Mouse (Mus musculus) embryonic facial prominence, embryonic 14.5 days (tissue): Measurements from ENCODE around the gene Fam163a. TPM values are rescaled to one million over a fixed set of nuclear protein-coding genes. Genes with fewer than 3 reads are reported as not detected.

Source experiments
- ATAC-seq: fragments of 200-750 bp; cut with Nextera tagmentation; 2 replicates; pipeline ENCODE4 v1.8.0; 2017; ENCODE audit warnings: low read depth, moderate number of reproducible peaks, moderate TSS enrichment
- DNase-seq: peaks from one replicate; pipeline ENCODE4 v3.0.0-alpha.2; 2015; ENCODE audit warnings: low spot score
- H3K27ac ChIP-seq: fragments of 300-500 bp; sonication (generic); replicated peaks from 2 replicates; pipeline ENCODE4 v1.5.1; 2014; ENCODE audit warnings: low read depth, mild to moderate bottlenecking, low read length, moderate library complexity
- H3K27me3 ChIP-seq: fragments of 300-500 bp; sonication (generic); replicated peaks from 2 replicates; pipeline ENCODE4 v1.6.1; 2014; ENCODE audit warnings: low read length; ENCODE audit not compliant: control insufficient read depth, insufficient read depth
- H3K36me3 ChIP-seq: fragments of 300-500 bp; sonication (generic); 2 replicates; pipeline ENCODE4 v1.6.1; 2014; ENCODE audit warnings: low read length, mixed read lengths; ENCODE audit not compliant: control insufficient read depth, insufficient read depth
- H3K4me1 ChIP-seq: fragments of 300-500 bp; sonication (generic); 2 replicates; pipeline ENCODE4 v1.6.1; 2014; ENCODE audit warnings: antibody characterized with exemption, low read length; ENCODE audit not compliant: control insufficient read depth, insufficient read depth
- H3K4me2 ChIP-seq: fragments of 300-500 bp; sonication (generic); 2 replicates; pipeline ENCODE4 v1.6.1; 2014; ENCODE audit warnings: low read depth, mild to moderate bottlenecking, low read length, moderate library complexity, mixed read lengths
- H3K4me3 ChIP-seq: fragments of 300-500 bp; sonication (generic); 2 replicates; pipeline ENCODE4 v1.5.1; 2014; ENCODE audit warnings: low read depth, mild to moderate bottlenecking, low read length
- H3K9ac ChIP-seq: fragments of 300-500 bp; sonication (generic); 2 replicates; pipeline ENCODE4 v1.6.1; 2014; ENCODE audit warnings: low read depth, mild to moderate bottlenecking, low read length, moderate library complexity, mixed read lengths
- H3K9me3 ChIP-seq: fragments of 300-500 bp; sonication (generic); 2 replicates; pipeline ENCODE4 v1.6.1; 2016; ENCODE audit warnings: low read length; ENCODE audit not compliant: control insufficient read depth
- WGBS: fragments of 180-500 bp; shearing (Covaris S2); extraction: QIAGEN DNeasy Blood & Tissue Kit; methylation state at CpG from one replicate; pipeline ENCODE4 v1.1.7; 2014; 5-methylcytosine and 5-hydroxymethylcytosine counted together
- polyA plus RNA-seq: library from polyadenylated mRNA; unstranded; fragments of >200 nt; fragmentation: Nextera tagmentation; extraction: Ambion mirVana; gene quantifications from 2 replicates; pipeline ENCODE4 v1.2.1, GENCODE M21; 2014

Fam163a gene
- polyA plus RNA-seq, 1 experiment from 2014 or later = 0.64 TPM

DNA sequence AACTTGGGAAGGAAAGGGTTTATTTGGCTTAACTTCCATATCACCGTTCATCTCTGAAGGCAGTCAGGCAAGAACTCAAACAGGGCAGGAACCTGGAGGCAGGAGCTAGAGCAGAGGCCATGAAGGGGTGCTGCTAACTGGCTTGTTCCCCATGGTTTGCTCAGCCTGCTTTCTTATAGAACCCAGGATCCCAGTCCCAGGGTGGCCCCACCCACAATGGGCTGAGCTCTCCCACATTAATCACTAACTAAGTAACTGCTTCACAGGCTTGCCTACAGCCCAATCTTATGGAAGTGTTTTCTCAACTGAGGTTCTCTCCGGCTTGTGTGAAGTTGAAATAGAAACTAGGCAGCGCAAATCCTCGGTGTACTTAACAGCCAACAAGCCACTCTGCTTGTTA is 23.9 kb upstream of the Fam163a start:
- no peak overlapping the region for H3K4me3 ChIP-seq
- no peaks in the 10 kb centered on the region for H3K9me3 ChIP-seq
- ATAC-seq (no peak), DNase-seq (no peak)
- no peaks in the 10 kb centered on the region for H3K27me3 ChIP-seq
- H3K4me1 ChIP-seq = peaks cover 17% of the 10 kb centered on the region
- no peaks in the 10 kb centered on the region for H3K36me3 ChIP-seq
- no peak overlapping the region for H3K4me2 ChIP-seq
- WGBS = 76% methylated on average over 4 of the region's 4 CpGs
- H3K27ac ChIP-seq = no peak overlapping the region
- no peak overlapping the region for H3K9ac ChIP-seq

DNA sequence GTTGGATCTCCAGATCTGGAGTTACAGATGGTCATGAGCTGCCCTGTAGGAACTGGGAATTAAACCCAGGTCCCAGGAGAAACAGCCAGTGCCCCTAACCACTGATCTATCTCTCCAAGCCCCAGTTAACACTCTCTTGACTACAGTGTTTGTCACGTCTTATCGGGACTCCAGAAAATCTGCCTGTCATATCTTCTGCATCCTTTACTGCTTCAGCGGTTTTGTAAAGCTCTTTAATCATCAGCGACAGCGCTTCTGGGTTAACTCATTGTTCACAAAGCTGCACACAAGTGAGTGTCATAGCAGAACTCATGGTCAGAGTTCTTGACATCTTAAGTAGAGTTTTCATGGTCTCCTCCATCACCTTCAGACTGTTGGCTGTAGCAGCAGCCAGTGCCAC is 22.1 kb upstream of the Fam163a start:
- no peaks in the 10 kb centered on the region for H3K27me3 ChIP-seq
- DNase-seq (no peak), ATAC-seq (no peak)
- no peak overlapping the region for H3K27ac ChIP-seq
- H3K36me3 ChIP-seq = no peaks in the 10 kb centered on the region
- no peak overlapping the region for H3K4me3 ChIP-seq
- H3K4me2 ChIP-seq = no peak overlapping the region
- H3K9me3 ChIP-seq = no peaks in the 10 kb centered on the region
- no peak overlapping the region for H3K9ac ChIP-seq
- 68% methylated on average over 5 of the region's 5 CpGs for WGBS
- peaks cover 17% of the 10 kb centered on the region for H3K4me1 ChIP-seq

DNA sequence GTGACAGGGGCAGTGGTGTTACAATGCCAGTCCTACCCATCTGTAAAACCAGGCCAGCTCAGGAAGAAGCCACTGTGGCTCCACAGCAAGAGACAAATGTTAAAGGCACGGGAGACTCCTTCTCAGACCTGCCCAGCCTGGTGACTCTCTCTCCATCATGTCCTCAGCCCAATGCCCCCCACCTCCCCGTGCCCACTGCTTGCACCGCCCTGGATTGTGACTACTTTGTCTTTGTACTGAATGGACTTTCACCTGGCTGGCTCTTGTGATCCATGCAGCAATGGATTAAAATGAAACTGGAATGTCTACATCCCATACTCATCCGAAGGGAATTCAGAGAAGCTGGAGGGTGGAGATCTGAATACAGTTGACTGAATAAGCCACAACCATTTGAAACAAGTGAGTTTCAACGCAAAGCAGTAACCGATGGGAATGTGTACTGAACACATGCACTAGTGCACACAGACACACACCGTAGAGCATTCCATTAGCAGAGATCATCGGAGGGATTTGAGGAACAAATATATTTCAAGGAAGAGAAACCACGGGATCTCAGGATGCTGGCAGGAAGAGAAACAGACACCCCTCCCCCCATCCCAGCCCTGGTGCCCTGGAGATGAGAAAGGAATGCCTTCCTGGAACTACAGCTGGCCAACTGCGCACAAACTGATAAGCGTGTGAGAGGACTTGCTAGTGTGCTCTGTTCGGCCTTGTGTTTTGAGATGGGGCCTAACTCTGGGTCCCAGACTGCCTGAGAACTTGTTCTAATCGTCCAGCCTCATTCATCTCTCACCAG is 17.6 kb upstream of the Fam163a start:
- Histone ChIP-seq H3K4me3 (no peak overlapping the region), H3K27me3 (no peaks in the 10 kb centered on the region), H3K9me3 (no peaks in the 10 kb centered on the region), H3K36me3 (no peaks in the 10 kb centered on the region), H3K27ac (no peak overlapping the region), H3K4me2 (no peak overlapping the region), H3K9ac (no peak overlapping the region), H3K4me1 (no peaks in the 10 kb centered on the region)
- peak; percentile 34 for DNase-seq
- WGBS = 56% methylated on average over 13 of the region's 13 CpGs
- no peak for ATAC-seq

DNA sequence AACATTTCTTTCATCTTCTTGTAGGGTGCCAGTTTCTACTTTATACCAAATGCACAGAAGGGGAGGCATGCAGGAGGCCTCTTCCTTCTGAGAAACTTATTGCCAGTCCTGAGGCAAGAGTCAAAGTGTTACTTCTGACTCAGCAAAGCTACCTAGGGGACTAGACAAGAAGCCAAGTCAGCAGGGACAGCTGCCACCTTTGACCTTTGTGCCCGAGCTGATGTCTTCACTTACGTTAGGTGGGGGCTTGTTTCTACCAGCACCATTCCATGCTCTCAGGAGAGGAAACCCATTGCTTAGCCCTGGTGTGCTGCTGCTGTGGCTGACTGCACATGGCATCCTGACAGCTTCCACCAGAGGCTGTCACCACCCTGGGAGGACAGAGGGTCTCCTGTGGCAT is 16.5 kb upstream of the Fam163a start:
- no peaks in the 10 kb centered on the region for H3K9me3 ChIP-seq
- ATAC-seq (no peak), DNase-seq (no peak)
- 52% methylated on average over 2 of the region's 2 CpGs for WGBS
- no peak overlapping the region for H3K4me3 ChIP-seq
- no peak overlapping the region for H3K27ac ChIP-seq
- no peak overlapping the region for H3K4me2 ChIP-seq
- no peaks in the 10 kb centered on the region for H3K36me3 ChIP-seq
- no peaks in the 10 kb centered on the region for H3K4me1 ChIP-seq
- no peak overlapping the region for H3K9ac ChIP-seq
- H3K27me3 ChIP-seq = no peaks in the 10 kb centered on the region

DNA sequence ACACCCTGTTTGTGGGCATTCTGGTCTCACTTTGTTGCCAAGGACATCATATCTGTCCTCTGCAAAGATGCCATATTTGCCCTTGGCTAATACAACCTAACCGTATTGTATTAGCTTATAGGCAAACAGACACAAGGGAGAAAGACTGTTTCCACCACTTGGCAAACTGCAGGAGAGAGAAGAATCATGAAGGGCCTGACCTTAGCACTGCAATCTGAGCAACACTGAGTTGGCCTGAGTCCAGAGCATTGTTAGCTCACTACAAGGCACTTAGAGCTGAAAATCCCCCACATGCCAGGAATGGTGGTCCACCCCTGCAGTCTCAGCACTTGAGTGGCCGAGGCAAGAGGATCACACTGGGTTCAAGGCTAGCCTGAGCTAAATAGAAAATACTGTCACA is 13.7 kb upstream of the Fam163a start:
- DNase-seq (peak; percentile 31), ATAC-seq (no peak)
- H3K4me1 ChIP-seq = no peaks in the 10 kb centered on the region
- H3K9me3 ChIP-seq = no peaks in the 10 kb centered on the region
- H3K27me3 ChIP-seq = no peaks in the 10 kb centered on the region
- no peak overlapping the region for H3K27ac ChIP-seq
- H3K4me2 ChIP-seq = no peak overlapping the region
- no peaks in the 10 kb centered on the region for H3K36me3 ChIP-seq
- no peak overlapping the region for H3K4me3 ChIP-seq
- H3K9ac ChIP-seq = no peak overlapping the region
- WGBS = 82% methylated on average over 2 of the region's 2 CpGs

DNA sequence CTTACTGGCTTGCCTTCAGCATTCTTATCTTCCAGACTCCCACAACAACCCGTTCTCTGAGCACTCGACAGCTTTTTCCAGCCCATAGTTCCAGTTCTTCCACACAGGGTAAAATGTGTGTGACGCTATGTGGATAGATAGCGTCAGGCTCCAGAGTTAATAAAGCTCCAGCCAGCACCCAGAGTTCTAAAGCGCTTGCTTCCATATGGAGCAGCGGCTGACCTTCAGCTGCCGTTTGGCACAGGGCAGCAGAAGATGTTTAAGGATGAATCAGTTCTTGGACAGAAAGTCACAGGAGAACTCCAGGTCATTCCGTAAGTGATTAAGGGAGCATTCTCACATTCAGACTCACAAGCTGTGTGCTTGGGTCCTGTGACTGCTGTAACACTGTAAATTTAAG is 13.1 kb upstream of the Fam163a start:
- WGBS = 79% methylated on average over 8 of the region's 8 CpGs
- H3K9me3 ChIP-seq = no peaks in the 10 kb centered on the region
- no peak overlapping the region for H3K4me2 ChIP-seq
- no peak overlapping the region for H3K9ac ChIP-seq
- no peak overlapping the region for H3K4me3 ChIP-seq
- ATAC-seq (no peak), DNase-seq (no peak)
- no peaks in the 10 kb centered on the region for H3K4me1 ChIP-seq
- H3K27me3 ChIP-seq = no peaks in the 10 kb centered on the region
- no peaks in the 10 kb centered on the region for H3K36me3 ChIP-seq
- no peak overlapping the region for H3K27ac ChIP-seq

DNA sequence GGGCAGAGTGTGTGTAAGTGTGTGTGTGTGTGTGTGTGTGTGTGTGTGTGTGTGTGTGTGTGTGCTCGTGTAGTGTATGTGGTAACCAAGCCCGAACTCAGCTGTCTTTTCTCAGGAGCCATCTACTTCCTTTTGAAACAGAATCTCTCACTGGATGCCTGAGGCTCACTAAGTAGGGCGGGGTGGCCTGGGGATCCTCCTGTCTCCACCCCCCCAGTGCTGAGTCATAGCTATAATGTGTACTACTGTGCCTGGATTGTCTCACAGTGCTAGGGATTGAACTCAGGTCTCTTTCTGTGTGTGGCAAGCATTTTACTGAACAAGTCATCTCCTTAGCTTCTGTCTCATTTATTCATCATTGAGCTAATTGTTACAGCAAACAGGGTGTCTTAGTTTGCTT is 12.6 kb upstream of the Fam163a start:
- Histone ChIP-seq H3K4me2 (no peak overlapping the region), H3K9ac (no peak overlapping the region), H3K27ac (no peak overlapping the region), H3K27me3 (no peaks in the 10 kb centered on the region), H3K36me3 (no peaks in the 10 kb centered on the region), H3K4me3 (no peak overlapping the region), H3K4me1 (no peaks in the 10 kb centered on the region), H3K9me3 (no peaks in the 10 kb centered on the region)
- ATAC-seq (peak; percentile 68), DNase-seq (peak; percentile 66)
- 26% methylated on average over 3 of the region's 3 CpGs for WGBS

DNA sequence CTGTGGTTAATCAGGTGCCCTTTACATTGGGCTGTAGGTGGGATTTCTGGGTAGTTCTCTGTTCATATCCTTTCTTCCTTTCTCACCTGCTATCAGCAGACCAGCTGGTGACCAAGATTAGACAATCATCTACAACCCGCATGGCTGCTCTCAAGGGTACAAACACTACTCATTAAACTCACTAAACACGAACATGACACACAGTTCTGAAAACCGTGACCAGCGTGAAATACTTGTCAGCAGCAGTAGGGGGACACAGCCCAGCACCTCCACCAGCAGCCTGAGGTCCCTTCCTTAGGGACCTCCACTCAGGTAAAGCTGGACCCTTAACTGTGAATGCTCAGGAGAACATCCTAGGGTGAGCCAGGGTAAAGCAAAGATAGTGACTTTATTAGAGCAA is 11.4 kb upstream of the Fam163a start:
- ATAC-seq (no peak), DNase-seq (no peak)
- H3K9me3 ChIP-seq = no peaks in the 10 kb centered on the region
- no peak overlapping the region for H3K9ac ChIP-seq
- no peaks in the 10 kb centered on the region for H3K27me3 ChIP-seq
- WGBS = 85% methylated on average over 4 of the region's 4 CpGs
- no peak overlapping the region for H3K4me3 ChIP-seq
- no peak overlapping the region for H3K27ac ChIP-seq
- H3K4me2 ChIP-seq = no peak overlapping the region
- no peaks in the 10 kb centered on the region for H3K4me1 ChIP-seq
- no peaks in the 10 kb centered on the region for H3K36me3 ChIP-seq

DNA sequence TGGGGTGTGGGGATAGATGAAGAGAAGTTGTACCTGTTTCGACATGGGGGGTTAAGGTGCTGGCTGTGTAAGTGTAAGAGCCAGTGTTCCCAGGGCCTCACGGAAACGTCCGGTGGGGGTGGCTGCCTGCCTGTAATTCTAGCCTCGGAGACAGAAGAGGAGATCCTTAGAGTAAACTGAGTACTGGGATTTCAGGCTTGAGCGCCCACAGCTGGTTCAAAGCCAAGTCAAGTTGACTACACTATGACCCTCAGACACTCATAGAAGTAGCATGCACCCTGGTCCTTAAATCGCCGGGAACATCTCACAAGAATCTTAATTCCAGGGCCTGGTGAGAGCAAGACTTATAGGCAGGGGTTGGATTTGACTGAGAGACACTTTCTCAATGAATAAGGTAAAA is 9.8 kb upstream of the Fam163a start:
- DNase-seq (no peak), ATAC-seq (no peak)
- Histone ChIP-seq H3K4me1 (no peaks in the 10 kb centered on the region), H3K36me3 (no peaks in the 10 kb centered on the region), H3K27me3 (no peaks in the 10 kb centered on the region), H3K9ac (no peak overlapping the region), H3K4me3 (no peak overlapping the region), H3K27ac (no peak overlapping the region), H3K9me3 (no peaks in the 10 kb centered on the region), H3K4me2 (no peak overlapping the region)
- 65% methylated on average over 8 of the region's 8 CpGs for WGBS
